Mouse (Mus musculus) kidney, adult 2 months (tissue): ENCODE data around the gene Dclk3.

Experiments
- CTCF ChIP-seq: fragments of 200-500 bp; conservative IDR thresholded peaks from 2 replicates; pipeline ENCODE4 v1.5.1; 2011; ENCODE audit warnings: low read depth, mild to moderate bottlenecking, control low read depth, low read length, moderate library complexity, mixed read lengths; ENCODE audit not compliant: insufficient read depth, insufficient read length
- POLR2A ChIP-seq: fragments of 200-500 bp; IDR thresholded peaks from one replicate; pipeline ENCODE4 v1.6.1; 2011; ENCODE audit warnings: low read depth, low read length, control low read depth

- TF ChIP-seq CTCF, result peak; percentile 73
- no peak for TF ChIP-seq POLR2A
Measured at GRCm38 (mm10) chr9:111478853-111479490, 40.1 kb downstream of the Dclk3 start.
